Mouse (Mus musculus): ENCODE results near the gene Rbp4. TPM values are rescaled to one million over a fixed set of nuclear protein-coding genes. Genes with fewer than 3 reads are reported as not detected.

Rbp4 gene
- polyA plus RNA-seq (2016; fragmentation: Nextera tagmentation; extraction: Ambion mirVana): 2.2 and 2.3 TPM in 2 replicates

GRCm38 (mm10) chr19:38125219-38125610, at the start of gene Rbp4:
Rbp4 (minus strand) TSS chr19:38125281.
- Histone ChIP-seq H3K4me1 (replicated peaks) (peaks cover 12% of the 10 kb centered on the region), H3K27me3 (ENCODE audit: insufficient read depth, poor library complexity, severe bottlenecking) (peaks cover 50% of the 10 kb centered on the region), H3K27ac (peak within 1 kb of the TSS; percentile 84), H3K4me3 (peak within 1 kb of the TSS; percentile 72), H3K36me3 (no peaks in the 10 kb centered on the region), H3K9me3 (no peaks in the 10 kb centered on the region)
- no peak for DNase-seq (ENCODE audit: low spot score)
- WGBS: 68% methylated on average over 6 of the region's 6 CpGs

GRCm38 (mm10) chr19:38164633-38165032, 39.6 kb upstream of the Rbp4 start:
- WGBS: 61% methylated on average over 2 of the region's 2 CpGs
- Histone ChIP-seq H3K4me3 (no peak overlapping the region), H3K27ac (no peak overlapping the region), H3K9me3 (no peaks in the 10 kb centered on the region), H3K4me1 (replicated peaks) (no peaks in the 10 kb centered on the region), H3K36me3 (no peaks in the 10 kb centered on the region), H3K27me3 (ENCODE audit: insufficient read depth, poor library complexity, severe bottlenecking) (no peaks in the 10 kb centered on the region)
- no peak for DNase-seq (ENCODE audit: low spot score)

- Histone ChIP-seq H3K27me3 (ENCODE audit: insufficient read depth, poor library complexity, severe bottlenecking) (no peaks in the 10 kb centered on the region), H3K27ac (no peak overlapping the region), H3K4me1 (replicated peaks) (no peaks in the 10 kb centered on the region), H3K4me3 (no peak overlapping the region), H3K9me3 (no peaks in the 10 kb centered on the region), H3K36me3 (no peaks in the 10 kb centered on the region)
- 95% methylated on average over 21 of the region's 21 CpGs for WGBS
- DNase-seq (ENCODE audit: low spot score): no peak
Observed at GRCm38 (mm10) chr19:38161648-38162354, 36.7 kb upstream of the Rbp4 start.

- Histone ChIP-seq H3K4me1 (replicated peaks) (no peaks in the 10 kb centered on the region), H3K27ac (no peak overlapping the region), H3K4me3 (no peak overlapping the region), H3K36me3 (no peaks in the 10 kb centered on the region), H3K27me3 (ENCODE audit: insufficient read depth, poor library complexity, severe bottlenecking) (no peaks in the 10 kb centered on the region), H3K9me3 (no peaks in the 10 kb centered on the region)
- DNase-seq (ENCODE audit: low spot score): no peak
- 96% methylated on average over 1 of the region's 1 CpGs for WGBS
Observed at GRCm38 (mm10) chr19:38156243-38156642, 31.2 kb upstream of the Rbp4 start.

GRCm38 (mm10) chr19:38143540-38144271, 18.6 kb upstream of the Rbp4 start:
- Histone ChIP-seq H3K27me3 (ENCODE audit: insufficient read depth, poor library complexity, severe bottlenecking) (no peaks in the 10 kb centered on the region), H3K9me3 (no peaks in the 10 kb centered on the region), H3K4me3 (no peak overlapping the region), H3K27ac (no peak overlapping the region), H3K4me1 (replicated peaks) (no peaks in the 10 kb centered on the region), H3K36me3 (no peaks in the 10 kb centered on the region)
- no peak for DNase-seq (ENCODE audit: low spot score)
- 79% methylated on average over 4 of the region's 4 CpGs for WGBS

GRCm38 (mm10) chr19:38134806-38135205, 9.7 kb upstream of the Rbp4 start:
- Histone ChIP-seq H3K36me3 (no peaks in the 10 kb centered on the region), H3K27me3 (ENCODE audit: insufficient read depth, poor library complexity, severe bottlenecking) (no peaks in the 10 kb centered on the region), H3K27ac (no peak overlapping the region), H3K4me3 (no peak overlapping the region), H3K9me3 (no peaks in the 10 kb centered on the region), H3K4me1 (replicated peaks) (0 out of 2 replicates have a peak, but pooled peaks cover 4% of the 10 kb centered on the region)
- 94% methylated on average over 6 of the region's 6 CpGs for WGBS
- no peak for DNase-seq (ENCODE audit: low spot score)

GRCm38 (mm10) chr19:38133986-38134385, 8.9 kb upstream of the Rbp4 start:
- WGBS: 84% methylated on average over 11 of the region's 11 CpGs
- Histone ChIP-seq H3K9me3 (no peaks in the 10 kb centered on the region), H3K4me3 (no peak overlapping the region), H3K27me3 (ENCODE audit: insufficient read depth, poor library complexity, severe bottlenecking) (no peaks in the 10 kb centered on the region), H3K27ac (no peak overlapping the region), H3K36me3 (no peaks in the 10 kb centered on the region), H3K4me1 (replicated peaks) (0 out of 2 replicates have a peak, but pooled peaks cover 4% of the 10 kb centered on the region)
- no peak for DNase-seq (ENCODE audit: low spot score)

GRCm38 (mm10) chr19:38132481-38132880, 7.4 kb upstream of the Rbp4 start, which contains the start of gene Pde6c:
Pde6c (plus strand) TSS chr19:38132781.
- Histone ChIP-seq H3K27me3 (ENCODE audit: insufficient read depth, poor library complexity, severe bottlenecking) (no peaks in the 10 kb centered on the region), H3K36me3 (no peaks in the 10 kb centered on the region), H3K9me3 (no peaks in the 10 kb centered on the region), H3K4me3 (no peak within 1 kb of the TSS), H3K27ac (no peak within 1 kb of the TSS), H3K4me1 (replicated peaks) (0 out of 2 replicates have a peak, but pooled peaks cover 4% of the 10 kb centered on the region)
- WGBS: 85% methylated on average over 6 of the region's 6 CpGs
- no peak for DNase-seq (ENCODE audit: low spot score)

GRCm38 (mm10) chr19:38126656-38127055, 1.6 kb upstream of the Rbp4 start:
- Histone ChIP-seq H3K27me3 (ENCODE audit: insufficient read depth, poor library complexity, severe bottlenecking) (peaks cover 47% of the 10 kb centered on the region), H3K4me3 (no peak overlapping the region)
- WGBS: 81% methylated on average over 8 of the region's 8 CpGs

GRCm38 (mm10) chr19:38124401-38125218, 471 bp downstream of the Rbp4 start:
- Histone ChIP-seq H3K27me3 (ENCODE audit: insufficient read depth, poor library complexity, severe bottlenecking) (peaks cover 50% of the 10 kb centered on the region), H3K36me3 (no peaks in the 10 kb centered on the region), H3K9me3 (no peaks in the 10 kb centered on the region), H3K4me1 (replicated peaks) (peaks cover 12% of the 10 kb centered on the region), H3K27ac (peak overlapping the region; percentile 84), H3K4me3 (peak overlapping the region; percentile 72)
- peak; percentile 50 for DNase-seq (ENCODE audit: low spot score)
- under 1% methylated on average over 76 of the region's 77 CpGs for WGBS

More at GRCm38 (mm10) chr19:38126656-38127055, 1.6 kb upstream of the Rbp4 start:
- H3K27ac ChIP-seq: no peak overlapping the region
- H3K4me1 ChIP-seq (replicated peaks): peaks cover 12% of the 10 kb centered on the region
- H3K36me3 ChIP-seq: no peaks in the 10 kb centered on the region
- no peak for DNase-seq (ENCODE audit: low spot score)
- H3K9me3 ChIP-seq: no peaks in the 10 kb centered on the region

- 28% methylated on average over 9 of the region's 9 CpGs for WGBS
- Histone ChIP-seq H3K36me3 (no peaks in the 10 kb centered on the region), H3K27ac (peak overlapping the region; percentile 84; the same call in 1 of the 2 replicates), H3K4me3 (peak overlapping the region; percentile 72), H3K4me1 (replicated peaks) (peaks cover 12% of the 10 kb centered on the region), H3K27me3 (ENCODE audit: insufficient read depth, poor library complexity, severe bottlenecking) (peaks cover 50% of the 10 kb centered on the region), H3K9me3 (no peaks in the 10 kb centered on the region)
- DNase-seq (ENCODE audit: low spot score): no peak
Observed at GRCm38 (mm10) chr19:38123921-38124320, 1.2 kb downstream of the Rbp4 start.

GRCm38 (mm10) chr19:38120123-38120760, 4.8 kb downstream of the Rbp4 start:
- 83% methylated on average over 5 of the region's 5 CpGs for WGBS

More at GRCm38 (mm10) chr19:38120123-38120760, 4.8 kb downstream of the Rbp4 start:
- Histone ChIP-seq H3K36me3 (no peaks in the 10 kb centered on the region), H3K27me3 (ENCODE audit: insufficient read depth, poor library complexity, severe bottlenecking) (peaks cover 38% of the 10 kb centered on the region), H3K27ac (no peak overlapping the region), H3K4me3 (no peak overlapping the region), H3K4me1 (replicated peaks) (peaks cover 12% of the 10 kb centered on the region), H3K9me3 (no peaks in the 10 kb centered on the region)
- no peak for DNase-seq (ENCODE audit: low spot score)
